In the genomic region with DNA sequence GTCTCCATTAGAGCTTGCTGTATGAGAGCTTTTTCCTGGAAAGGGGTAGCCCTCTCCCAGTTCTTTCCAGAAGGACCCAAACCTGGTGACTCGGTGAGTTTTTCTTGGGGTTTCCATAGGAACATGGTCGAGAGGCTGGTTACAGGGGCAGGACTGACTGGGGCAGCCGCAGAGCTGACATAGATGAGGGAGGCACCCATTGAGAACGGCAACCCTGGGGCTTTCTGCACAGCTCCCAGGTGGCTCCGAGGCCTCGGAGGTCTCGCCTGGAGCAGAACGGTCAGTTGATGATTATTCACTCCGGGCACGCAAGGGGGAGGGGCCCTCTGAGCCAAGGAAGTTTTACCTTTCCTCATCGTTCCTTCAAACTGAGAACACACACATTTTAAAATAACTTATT, we compare ENCODE assay signal across 22 mouse cellular contexts. TPM values are rescaled to one million over a fixed set of nuclear protein-coding genes. Genes with fewer than 3 reads are reported as not detected.
A peak's percentile ranks its signal among the peaks of the same experiment; 100 is the strongest.
DNase-seq lines count a peak whose midpoint lies in the region; ATAC-seq and TF ChIP-seq lines count a peak whose summit lies in the region.
"Had no signal": no experiment of that assay in that cellular context is flagged by ENCODE, and none has a peak within 500 bp of the region (broad histone marks: within the 10 kb centered on the region; RNA-seq: fewer than 3 reads in every experiment).

No protein-coding gene starts in this region.

- ATAC-seq in kidney, embryonic 16.5 days (ENCODE audit: low FRiP score, low TSS enrichment), result peak; percentile 81
- ATAC-seq: forebrain, embryonic 14.5 days had no signal

- H3K4me3 ChIP-seq in kidney, embryonic 16.5 days (ENCODE audit: low read length), result no peak overlapping the region
- peak overlapping the region; percentile 10; the same call in 1 of the 2 replicates for H3K4me3 ChIP-seq in testis, adult 2 months (ENCODE audit: control insufficient read depth, low read depth, low read length)
- H3K4me3 ChIP-seq: embryonic facial prominence, embryonic 13.5 days; embryonic facial prominence, embryonic 15.5 days; erythroblast, embryonic 14.5 days; forebrain, embryonic 10.5 days; forebrain, embryonic 12.5 days had no signal

- H3K27ac ChIP-seq in kidney, embryonic 16.5 days (ENCODE audit: low read length), result no peak overlapping the region
- no peak overlapping the region for H3K27ac ChIP-seq in testis, adult 2 months (ENCODE audit: control insufficient read depth, insufficient read depth, low read depth, low read length)
- H3K27ac ChIP-seq: embryonic facial prominence, embryonic 13.5 days; embryonic facial prominence, embryonic 15.5 days; forebrain, embryonic 10.5 days; forebrain, embryonic 12.5 days had no signal

- H3K9ac ChIP-seq in kidney, embryonic 16.5 days (replicated peaks; ENCODE audit: low read length), result no peak overlapping the region
- H3K9ac ChIP-seq: embryonic facial prominence, embryonic 13.5 days; embryonic facial prominence, embryonic 15.5 days; forebrain, embryonic 12.5 days had no signal

- WGBS in kidney, embryonic 16.5 days, result 62% methylated on average over 11 of the region's 11 CpGs

- TF ChIP-seq CTCF in testis, adult 2 months (IDR thresholded peaks at IDR 0.05; ENCODE audit: control insufficient read depth, insufficient read depth, insufficient replicate concordance, low read depth, low read length), result no peak

- DNase-seq in kidney, postnatal 25 days, result no peak
- peak; percentile 13 for DNase-seq in kidney, postnatal 10 days
- no peak for DNase-seq in kidney, adult 11 months
- no peak for DNase-seq in testis, postnatal 10 days (ENCODE audit: low spot score)
- DNase-seq: adrenal gland, adult 2 months; adrenal gland, postnatal 10 days; adrenal gland, postnatal 25 days; cerebellum, adult 11 months; cerebellum, adult 18-20 months; cerebellum, adult 8-10 months; cerebellum, adult 9-11 months; cerebellum, postnatal 14 days; cerebellum, postnatal 36 days; embryo, embryonic 11 days had no signal

- no peaks in the 10 kb centered on the region for H3K27me3 ChIP-seq in kidney, embryonic 16.5 days (ENCODE audit: insufficient read depth, low read length)
- H3K27me3 ChIP-seq in testis, adult 2 months (ENCODE audit: control insufficient read depth, insufficient read depth, low read length), result no peaks in the 10 kb centered on the region
- H3K27me3 ChIP-seq: embryonic facial prominence, embryonic 13.5 days; embryonic facial prominence, embryonic 15.5 days; forebrain, embryonic 12.5 days had no signal

- 0 out of 2 replicates have a peak, but pooled peaks cover 5% of the 10 kb centered on the region for H3K4me1 ChIP-seq in kidney, embryonic 16.5 days (ENCODE audit: insufficient read depth, low read length)
- peaks cover 4% of the 10 kb centered on the region for H3K4me1 ChIP-seq in testis, adult 2 months (ENCODE audit: control insufficient read depth, insufficient read depth, low read length)
- H3K4me1 ChIP-seq: embryonic facial prominence, embryonic 13.5 days; embryonic facial prominence, embryonic 15.5 days; forebrain, embryonic 10.5 days; forebrain, embryonic 12.5 days had no signal

- no peaks in the 10 kb centered on the region for H3K9me3 ChIP-seq in kidney, embryonic 16.5 days (ENCODE audit: low read length)
- H3K9me3 ChIP-seq: embryonic facial prominence, embryonic 13.5 days; embryonic facial prominence, embryonic 15.5 days; forebrain, embryonic 10.5 days; forebrain, embryonic 12.5 days had no signal

- TF ChIP-seq POLR2A in testis, adult 2 months (IDR thresholded peaks at IDR 0.05; ENCODE audit: control insufficient read depth, low read depth, low read length), result no peak

- H3K4me2 ChIP-seq in kidney, embryonic 16.5 days (replicated peaks; ENCODE audit: low read depth, low read length), result no peak overlapping the region
- H3K4me2 ChIP-seq: embryonic facial prominence, embryonic 13.5 days; embryonic facial prominence, embryonic 15.5 days; forebrain, embryonic 12.5 days had no signal

- no peaks in the 10 kb centered on the region for H3K36me3 ChIP-seq in kidney, embryonic 16.5 days (ENCODE audit: insufficient read depth, low read length)
- no peaks in the 10 kb centered on the region for H3K36me3 ChIP-seq in testis, adult 2 months (ENCODE audit: control insufficient read depth, insufficient read depth, low read length)
- H3K36me3 ChIP-seq: embryonic facial prominence, embryonic 13.5 days; embryonic facial prominence, embryonic 15.5 days; forebrain, embryonic 10.5 days; forebrain, embryonic 12.5 days had no signal

RNA-seq across cellular contexts. Expression of a gene that starts 19.5 kb away (rescaled TPM):
- 286 and 293 TPM in 2 replicates for polyA plus RNA-seq in kidney, embryonic 16.5 days (2015; fragmentation: Nextera tagmentation; extraction: Ambion mirVana)
- 8.7 and 15.7 TPM in 2 replicates for polyA plus RNA-seq in testis, adult 2 months (2012; rRNA removed)

RNA-seq across cellular contexts. Expression of a gene that starts 54.5 kb away (rescaled TPM):
- 19.2 and 19.7 TPM in 2 replicates for polyA plus RNA-seq in kidney, embryonic 16.5 days (2015; fragmentation: Nextera tagmentation; extraction: Ambion mirVana)
- 2.9 and 3.4 TPM in 2 replicates for polyA plus RNA-seq in testis, adult 2 months (2012; rRNA removed)

Comparison
In these comparisons a context has a peak if more than half of its experiments do, and no peak if none do; other contexts are left out.
1. RNA of a gene that starts 19.5 kb away (polyA plus RNA-seq): 286 to 293 TPM in kidney, embryonic 16.5 days; 8.7 to 15.7 TPM in testis, adult 2 months; every median in the first group is over 10 times any median in the second.